In genomic region chr3:69481835-69482234, GRCm38 (mm10) we compare ENCODE assay signal across 8 mouse cellular contexts.
DNase-seq lines count a peak whose midpoint lies in the region; ATAC-seq and TF ChIP-seq lines count a peak whose summit lies in the region.
"Had no signal": no experiment of that assay in that cellular context is flagged by ENCODE, and none has a peak within 500 bp of the region (broad histone marks: within the 10 kb centered on the region; RNA-seq: fewer than 3 reads in every experiment).

No protein-coding gene starts in this region.

- H3K79me2 ChIP-seq in MEL (ENCODE audit: control insufficient read depth, insufficient read depth, low read length, poor library complexity) = no peaks in the 10 kb centered on the region

- H3K4me2 ChIP-seq in hindbrain, embryonic 11.5 days (replicated peaks; ENCODE audit: low read depth, low read length) = no peak overlapping the region
- H3K4me2 ChIP-seq: limb, embryonic 13.5 days had no signal

- H3K9ac ChIP-seq in MEL (ENCODE audit: control insufficient read depth, low read depth, low read length, poor library complexity, severe bottlenecking) = no peak overlapping the region
- no peak overlapping the region for H3K9ac ChIP-seq in hindbrain, embryonic 11.5 days (ENCODE audit: low read depth, low read length)
- H3K9ac ChIP-seq: limb, embryonic 13.5 days had no signal

- peak; percentile 78 for TF ChIP-seq RAD21 in MEL (IDR thresholded peaks at IDR 0.05; ENCODE audit: low read depth, low read length)

- H3K36me3 ChIP-seq in MEL (ENCODE audit: control insufficient read depth in 1 of 2, insufficient read depth in 2 of 2, low read length in 2 of 2) = no peaks in the 10 kb centered on the region
- H3K36me3 ChIP-seq in hindbrain, embryonic 11.5 days (ENCODE audit: control insufficient read depth, insufficient read depth, low read length) = no peaks in the 10 kb centered on the region
- H3K36me3 ChIP-seq: limb, embryonic 13.5 days had no signal

- no peak for TF ChIP-seq EP300 in MEL (IDR thresholded peaks at IDR 0.05; ENCODE audit: low read depth in 1 of 2, low read length in 2 of 2)

- H3K27me3 ChIP-seq in MEL (ENCODE audit: control insufficient read depth in 1 of 2, insufficient read depth in 2 of 2, low read length in 2 of 2) = no peaks in the 10 kb centered on the region
- no peaks in the 10 kb centered on the region for H3K27me3 ChIP-seq in hindbrain, embryonic 11.5 days (ENCODE audit: control insufficient read depth, insufficient read depth, low read length)

- peak; percentile 81 for ATAC-seq in erythroblast, adult 5-6 weeks (replicated peaks; ENCODE audit: low FRiP score, poor library complexity, severe bottlenecking)
- ATAC-seq in hindbrain, embryonic 11.5 days (ENCODE audit: low FRiP score) = peak; percentile 60; the same call in 1 of the 2 replicates

- DNase-seq in MEL (ENCODE audit: low read depth, low spot score) = peak; percentile 54
- peak; percentile 90 for DNase-seq in brain, adult 2 months (ENCODE audit: low read depth, low spot score)
- peak; percentile 83 for DNase-seq in hindbrain, embryonic 11.5 days (ENCODE audit: low spot score)
- peak; percentile 65 to 85 for DNase-seq in layer of hippocampus, adult 8-10 months (ENCODE audit: low spot score in 2 of 2)
- peak; percentile 67 for DNase-seq in lung, postnatal 25 days (ENCODE audit: low spot score)
- peak; percentile 84 to 87 for DNase-seq in right cerebral cortex, postnatal 10 days (ENCODE audit: low spot score in 2 of 2)

- H3K4me3 ChIP-seq in MEL (ENCODE audit: control insufficient read depth in 1 of 2, insufficient read depth in 1 of 2, low read depth in 2 of 2, low read length in 2 of 2) = no peak overlapping the region
- no peak overlapping the region for H3K4me3 ChIP-seq in hindbrain, embryonic 11.5 days (ENCODE audit: low read depth, low read length)
- H3K4me3 ChIP-seq: limb, embryonic 13.5 days had no signal

- 35% methylated on average over 4 of the region's 4 CpGs for WGBS in hindbrain, embryonic 11.5 days

- H3K4me1 ChIP-seq in MEL (ENCODE audit: control insufficient read depth in 1 of 2, insufficient read depth in 2 of 2, low read length in 2 of 2) = no peaks in the 10 kb centered on the region
- no peaks in the 10 kb centered on the region for H3K4me1 ChIP-seq in hindbrain, embryonic 11.5 days (replicated peaks; ENCODE audit: control insufficient read depth, insufficient read depth, low read length)

- TF ChIP-seq CTCF in MEL (IDR thresholded peaks at IDR 0.05 in 2 of 3, conservative IDR thresholded peaks at IDR 0.05 in 1 of 3; ENCODE audit: control insufficient read depth in 1 of 3, insufficient read depth in 1 of 3, low read depth in 2 of 3, low read length in 3 of 3, poor library complexity in 1 of 3, severe bottlenecking in 1 of 3) = peak; percentile 52 to 77 (median 69)

- H3K9me3 ChIP-seq in MEL (replicated peaks; ENCODE audit: insufficient read depth, low read length) = no peaks in the 10 kb centered on the region
- no peaks in the 10 kb centered on the region for H3K9me3 ChIP-seq in hindbrain, embryonic 11.5 days (ENCODE audit: control insufficient read depth, low read length)
- H3K9me3 ChIP-seq: limb, embryonic 13.5 days had no signal

- no peak for TF ChIP-seq POLR2A in MEL (IDR thresholded peaks at IDR 0.05; ENCODE audit: control insufficient read depth in 1 of 2, insufficient read depth in 1 of 2, low read depth in 1 of 2, low read length in 2 of 2, poor library complexity in 1 of 2)

- no peak overlapping the region for H3K27ac ChIP-seq in MEL (ENCODE audit: control insufficient read depth, low read depth, low read length)
- no peak overlapping the region for H3K27ac ChIP-seq in hindbrain, embryonic 11.5 days (ENCODE audit: low read depth, low read length)
- H3K27ac ChIP-seq: limb, embryonic 13.5 days had no signal

TF ChIP-seq in MEL, 35 proteins besides CTCF, POLR2A, EP300 and RAD21:
- TF ChIP-seq MYC (IDR thresholded peaks at IDR 0.05; ENCODE audit: low read depth, low read length) (no peak), CHD2 (IDR thresholded peaks at IDR 0.05; ENCODE audit: low read length) (no peak), MYB (IDR thresholded peaks at IDR 0.05; ENCODE audit: low read depth, low read length) (no peak), TCF12 (IDR thresholded peaks at IDR 0.05; ENCODE audit: low read depth, low read length) (no peak), USF2 (IDR thresholded peaks at IDR 0.05; ENCODE audit: borderline replicate concordance in 1 of 2, insufficient read depth in 1 of 2, low read depth in 1 of 2, low read length in 2 of 2) (no peak), ZKSCAN1 (IDR thresholded peaks at IDR 0.05; ENCODE audit: low read depth, low read length) (no peak), SMC3 (IDR thresholded peaks at IDR 0.05; ENCODE audit: low read depth, low read length) (peak; percentile 77), MAFK (IDR thresholded peaks at IDR 0.05; ENCODE audit: borderline replicate concordance, low read depth, low read length) (no peak), ZC3H11A (IDR thresholded peaks at IDR 0.05; ENCODE audit: low read depth, low read length) (peak; percentile 57; the same call in 1 of the 2 replicates), POLR2AphosphoS2 (IDR thresholded peaks at IDR 0.05; ENCODE audit: low read length) (no peak)
TF ChIP-seq in MEL: peak in this region for 2.
